Mouse (Mus musculus) cerebellum, postnatal 14 days (tissue): ENCODE data around the gene Ifne.
A peak's percentile ranks its signal among the peaks of the same experiment; 100 is the strongest.
"Not testable (repeated sequence)": the region's sequence is repeated elsewhere in the genome, so short reads cannot be mapped to it uniquely, and the experiment has no call there.

Experiments
- DNase-seq, 2 experiments: peaks; one replicate each; pipeline ENCODE4 v3.0.0; 2021; ENCODE audit warnings: mixed read lengths in 2 of 2

The Ifne gene

DNA sequence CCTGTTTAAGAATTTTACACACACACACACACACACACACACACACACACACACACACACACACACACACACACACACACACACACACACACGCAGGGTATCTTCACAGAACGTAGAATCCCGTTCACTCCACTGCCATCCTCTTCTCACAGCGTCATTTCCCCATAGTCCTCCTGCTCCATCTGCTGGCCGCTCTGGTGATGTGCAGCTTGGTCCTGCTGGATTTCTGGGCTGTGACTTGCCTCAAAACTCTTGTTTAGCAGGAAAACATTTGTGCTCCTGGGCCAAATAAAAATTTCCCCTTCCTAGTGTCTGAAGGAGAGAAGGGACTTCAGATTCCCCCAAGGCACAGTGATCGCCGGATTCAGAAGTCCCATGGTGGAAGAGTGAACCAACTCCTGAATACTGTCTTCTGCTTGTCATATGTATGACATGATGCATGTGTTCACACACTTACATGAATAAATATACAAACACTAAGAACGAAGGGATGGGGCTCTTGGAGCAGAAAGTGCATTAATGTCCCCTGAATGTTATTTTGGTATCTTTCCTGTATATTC is 12.6 kb downstream of the Ifne start:
- peak; percentile 81 to 85 for DNase-seq

DNA sequence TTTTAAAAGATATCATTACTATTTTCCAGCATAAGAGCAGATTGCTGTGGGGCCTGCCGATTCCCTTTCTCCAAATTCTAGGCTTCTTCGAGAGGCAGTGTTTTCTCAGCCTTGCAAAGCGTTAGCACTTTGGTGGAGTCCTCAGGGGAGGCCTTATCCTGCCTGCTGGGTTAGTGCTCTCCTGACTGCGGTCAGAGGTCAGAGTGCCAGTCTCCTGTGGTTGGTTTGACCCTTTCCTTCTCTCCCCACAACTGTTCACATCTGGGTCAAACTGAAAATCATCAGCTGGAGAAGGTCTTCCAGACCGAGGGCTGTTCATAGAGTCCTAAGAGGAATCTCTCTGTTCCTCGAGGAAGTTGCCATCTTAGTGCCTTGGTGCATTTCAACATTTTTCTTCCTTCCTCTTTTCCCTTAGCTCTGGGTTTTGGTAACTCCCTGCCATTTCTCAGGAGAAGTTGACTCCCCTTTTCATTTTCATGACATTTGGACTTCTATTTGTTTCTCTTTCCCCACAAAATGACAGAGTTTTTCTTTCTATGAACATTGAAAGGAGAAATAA is 14.9 kb downstream of the Ifne start:
- DNase-seq: no peak

DNA sequence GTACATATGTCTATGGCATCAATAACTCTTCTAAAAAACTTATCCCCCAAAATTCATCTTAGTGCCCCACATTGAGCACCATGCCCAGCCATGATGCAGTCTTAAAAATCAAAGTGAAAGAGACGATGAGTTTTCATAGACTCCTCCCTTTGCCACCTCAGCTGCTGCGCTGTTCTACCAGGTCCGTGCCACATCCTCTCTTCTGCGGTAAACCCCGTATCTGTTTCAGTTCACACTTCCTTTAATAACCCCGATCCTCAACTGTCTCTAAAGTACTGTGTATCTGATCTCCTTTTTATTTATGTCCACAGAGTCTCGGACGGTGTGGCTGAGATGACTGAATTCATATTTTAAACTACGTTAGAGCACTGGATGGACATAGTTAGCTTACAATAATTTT is 15.4 kb downstream of the Ifne start:
- no peak for DNase-seq

DNA sequence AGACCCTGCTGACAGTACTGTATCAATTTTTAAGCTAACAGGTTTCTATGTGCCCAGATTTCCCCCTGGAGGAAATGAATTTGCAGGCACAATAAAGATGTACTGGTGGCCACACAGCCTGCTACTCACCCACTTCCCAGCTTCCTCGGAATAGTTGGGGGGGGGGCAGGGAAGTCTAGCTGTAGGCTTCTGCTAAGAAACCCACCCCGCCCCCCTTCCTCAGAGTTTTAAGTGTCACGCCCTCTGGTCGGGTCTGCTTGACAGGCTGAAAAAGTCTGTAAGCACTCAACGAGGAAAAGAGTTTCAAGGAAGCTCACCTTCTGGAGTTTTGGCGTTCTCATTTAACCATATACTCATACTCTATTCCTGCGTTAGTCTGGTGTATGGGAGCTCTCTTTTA is 16.7 kb downstream of the Ifne start:
- no peak for DNase-seq

DNA sequence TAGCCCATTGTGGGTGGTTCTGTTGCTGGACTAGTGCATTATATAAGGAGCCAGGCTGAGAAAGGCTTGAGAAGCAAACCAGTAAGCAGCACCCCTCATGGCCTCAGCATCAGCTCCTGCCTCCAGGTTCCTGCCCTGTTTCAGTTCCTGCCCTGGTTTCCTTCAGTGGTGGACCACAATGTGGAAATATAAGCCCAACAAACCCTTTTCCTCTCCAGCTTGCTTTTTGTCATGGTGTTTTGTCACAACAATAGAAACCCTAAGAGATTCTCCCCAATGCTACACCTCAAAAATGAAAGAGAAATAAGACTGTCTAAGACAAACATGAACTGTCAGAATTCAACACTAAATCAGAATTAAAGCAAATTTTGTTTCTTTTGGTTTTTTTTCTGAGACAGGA is 20.8 kb downstream of the Ifne start:
- no peak for DNase-seq

DNA sequence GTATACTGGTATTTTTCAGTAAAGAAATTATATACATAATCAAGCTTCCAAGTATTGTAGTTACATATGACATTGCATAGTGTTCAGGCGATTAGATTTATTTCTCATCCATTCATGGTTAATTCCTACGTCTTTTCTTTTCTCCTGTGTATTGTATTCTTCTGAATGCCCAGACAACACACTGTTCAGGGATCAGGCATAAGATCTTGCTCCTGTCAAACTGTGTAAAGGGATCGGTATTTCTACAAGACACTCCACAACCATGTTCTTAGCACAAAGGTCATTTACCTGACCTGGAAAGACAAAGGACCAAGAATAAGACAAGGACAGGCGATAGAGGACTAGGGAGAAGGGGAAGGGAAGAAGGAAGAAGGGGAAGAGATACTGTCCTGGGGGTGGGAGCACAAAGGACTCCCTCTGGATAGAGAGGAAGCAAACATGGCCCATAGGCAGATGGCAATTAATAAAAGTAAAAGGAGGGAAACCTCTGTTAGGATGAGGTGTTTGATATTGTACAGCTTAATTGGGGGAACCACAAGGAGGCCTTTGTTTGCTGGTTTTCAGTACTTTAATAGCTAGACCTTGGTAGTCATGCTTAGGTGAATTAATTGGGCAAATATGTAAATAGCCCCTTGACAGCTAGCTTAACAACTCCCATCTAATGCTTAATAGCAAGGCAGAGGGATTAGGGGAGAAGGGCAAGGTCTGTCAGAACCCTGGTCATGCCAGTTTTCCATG is 28.8 kb downstream of the Ifne start:
- no peak for DNase-seq

DNA sequence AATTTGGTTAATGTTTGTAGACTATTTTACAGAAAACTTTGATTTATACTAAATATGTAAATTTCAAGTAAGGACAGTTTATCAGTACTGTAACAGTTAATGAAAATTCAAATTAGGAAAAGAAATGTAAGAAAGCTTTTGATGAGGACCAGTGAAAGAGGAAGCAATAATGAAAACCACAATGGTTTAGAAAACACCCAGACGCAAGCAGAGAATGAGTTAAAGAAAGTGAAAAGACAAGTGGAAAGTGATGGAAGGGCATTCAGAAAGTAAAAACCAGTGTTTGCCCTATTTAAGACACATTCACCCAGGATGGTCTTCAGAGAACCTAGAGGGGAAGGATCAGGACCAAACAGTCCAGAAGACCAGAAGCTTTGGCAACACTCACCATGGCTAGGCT is 30.3 kb downstream of the Ifne start, which contains the start of gene Ifna1:
Ifna1 (plus strand) TSS at position 390 of the 400 bp plus-strand sequence.
- DNase-seq: no peak

DNA sequence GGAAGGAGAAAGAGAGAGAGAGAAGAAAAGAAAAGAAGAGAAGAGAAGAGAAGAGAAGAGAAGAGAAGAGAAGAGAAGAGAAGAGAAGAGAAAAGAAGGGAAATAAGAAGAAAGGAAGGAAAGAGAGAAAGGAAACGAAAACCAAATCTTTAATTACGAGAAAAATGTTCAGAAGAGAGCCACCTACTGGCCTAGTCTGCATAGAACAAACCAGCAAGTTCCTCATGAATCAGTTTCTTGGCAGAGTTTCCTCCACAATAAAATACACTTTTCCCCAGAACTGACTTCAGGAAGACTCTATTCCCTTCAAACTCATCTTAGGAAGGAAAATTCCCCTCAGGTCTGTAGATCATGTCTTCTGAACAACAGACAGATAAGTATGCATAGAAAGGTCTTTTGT is 34.7 kb downstream of the Ifne start:
- DNase-seq: no peak

DNA sequence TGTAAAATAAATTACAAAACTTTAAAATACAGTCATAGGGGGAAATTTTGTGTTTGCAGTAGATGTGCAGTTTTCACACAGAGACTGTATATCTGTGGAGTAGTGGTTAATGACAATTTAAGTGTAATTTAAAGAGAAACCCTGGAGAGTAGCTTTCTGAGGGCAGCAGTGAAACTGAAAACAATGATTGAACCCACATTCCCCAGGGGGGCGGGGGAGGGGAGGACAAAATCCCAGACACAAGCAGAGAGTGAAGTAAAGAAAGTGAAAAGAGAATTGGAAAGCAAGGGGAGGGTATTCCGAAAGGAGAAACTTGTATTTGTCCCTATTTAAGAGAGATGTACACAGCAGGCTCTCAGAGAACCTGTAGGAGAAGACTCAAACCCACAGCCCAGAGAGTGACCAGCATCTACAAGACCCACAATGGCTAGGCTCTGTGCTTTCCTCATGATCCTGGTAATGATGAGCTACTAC is 38.5 kb downstream of the Ifne start, which contains the start of gene Ifna4:
Ifna4 (plus strand) TSS at position 424 of the 474 bp plus-strand sequence.
- no peak for DNase-seq

DNA sequence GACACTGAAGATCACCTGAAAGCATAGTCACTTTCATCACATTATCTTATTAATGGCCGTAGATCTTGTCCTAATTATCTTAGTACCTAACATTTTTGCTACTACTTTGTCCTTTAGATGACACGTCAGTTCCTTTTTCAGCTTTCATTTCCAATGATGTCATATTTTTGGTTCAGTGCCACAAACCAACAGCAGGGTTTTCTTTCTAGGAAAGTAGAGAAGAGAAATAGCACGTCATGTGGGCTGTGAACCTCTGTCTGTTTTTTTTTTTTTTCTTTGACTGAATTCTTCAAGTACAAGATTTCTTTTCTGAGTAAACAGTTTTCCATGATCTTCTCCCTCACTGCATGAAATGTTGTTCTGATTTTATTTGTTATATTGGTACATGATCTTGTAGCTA is 39.9 kb downstream of the Ifne start:
- no peak for DNase-seq

DNA sequence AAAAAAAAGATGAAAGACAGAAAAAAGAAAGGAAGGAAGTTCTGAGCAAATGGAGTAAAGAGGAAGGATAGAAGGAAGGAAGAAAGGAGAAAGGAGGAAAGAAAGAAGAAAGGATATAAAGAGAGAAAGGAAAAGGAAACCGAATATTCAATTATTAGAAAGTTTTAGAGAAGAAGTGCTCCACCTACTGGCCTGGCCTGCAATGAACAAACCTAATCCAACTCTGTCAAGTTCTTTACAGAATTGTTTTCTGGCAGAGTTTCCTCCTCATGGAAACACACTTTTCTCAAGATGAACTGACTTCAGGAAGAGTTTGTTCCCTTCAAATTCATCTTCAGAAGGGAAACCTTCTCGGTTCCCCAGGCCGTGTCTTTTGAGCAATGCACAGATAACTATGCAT is 41.2 kb downstream of the Ifne start:
- DNase-seq: peak; percentile 5 to 14

DNA sequence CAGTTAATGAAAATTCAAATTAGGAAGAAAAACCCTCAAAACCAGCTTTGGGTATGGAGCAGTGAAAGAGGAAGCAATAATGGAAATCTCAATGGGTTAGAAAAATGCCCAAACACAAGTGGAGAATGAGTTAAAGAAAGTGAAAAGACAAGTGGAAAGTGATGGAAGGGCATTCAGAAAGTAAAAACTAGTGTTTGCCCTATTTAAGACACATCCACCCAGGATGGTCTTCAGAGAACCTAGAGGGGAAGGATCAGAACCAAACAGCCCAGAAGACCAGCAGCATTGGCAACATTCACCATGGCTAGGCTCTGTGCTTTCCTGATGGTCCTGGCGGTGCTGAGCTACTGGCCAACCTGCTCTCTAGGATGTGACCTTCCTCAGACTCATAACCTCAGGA is 44.8 kb downstream of the Ifne start, which contains the start of gene Ifna5:
Ifna5 (plus strand) TSS at position 301 of the 400 bp plus-strand sequence.
- DNase-seq: not testable (repeated sequence)

DNA sequence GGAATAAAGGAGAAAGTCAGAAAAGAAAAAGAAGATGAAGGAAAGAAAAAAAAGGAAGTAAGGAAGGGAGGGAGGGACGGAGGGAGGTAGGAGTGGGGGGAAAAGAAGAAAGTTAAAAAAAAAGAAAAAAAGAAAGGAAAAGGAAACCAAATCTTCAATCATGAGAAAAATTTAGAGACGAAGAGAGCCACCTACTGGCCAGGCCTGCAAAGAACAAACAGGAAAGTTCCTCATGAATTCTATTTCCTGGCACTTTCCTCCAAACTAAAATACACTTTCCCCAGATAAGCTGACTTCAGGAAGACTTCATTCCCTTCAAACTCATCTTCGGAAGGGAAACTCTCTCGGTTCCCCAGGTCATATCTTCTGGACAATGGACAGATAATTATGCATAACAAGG is 49.5 kb downstream of the Ifne start:
- peak; percentile 20 to 32 for DNase-seq
